Mouse (Mus musculus) midbrain, embryonic 10.5 days (tissue): ENCODE data around the gene Slc1a3. TPM values are rescaled to one million over a fixed set of nuclear protein-coding genes. Genes with fewer than 3 reads are reported as not detected.
"Not testable (repeated sequence)": the region's sequence is repeated elsewhere in the genome, so short reads cannot be mapped to it uniquely, and the experiment has no call there.

Source experiments
- DNase-seq: peaks from one replicate; pipeline ENCODE4 v3.0.0-alpha.2; 2017; ENCODE audit warnings: low spot score
- H3K27ac ChIP-seq: fragments of 300-500 bp; sonication (generic); replicated peaks from 2 replicates; pipeline ENCODE4 v1.5.1; 2016; ENCODE audit warnings: mild to moderate bottlenecking
- H3K27me3 ChIP-seq: fragments of 300-500 bp; sonication (generic); 2 replicates; pipeline ENCODE4 v1.6.1; 2016; ENCODE audit warnings: low read depth, mild to moderate bottlenecking; ENCODE audit not compliant: poor library complexity, severe bottlenecking
- H3K36me3 ChIP-seq: fragments of 300-500 bp; sonication (generic); 2 replicates; pipeline ENCODE4 v1.6.1; 2016; ENCODE audit warnings: mild to moderate bottlenecking, moderate library complexity
- H3K4me1 ChIP-seq: fragments of 300-500 bp; sonication (generic); 2 replicates; pipeline ENCODE4 v1.6.1; 2016
- H3K4me3 ChIP-seq: fragments of 300-500 bp; sonication (generic); 2 replicates; pipeline ENCODE4 v1.5.1; 2016; ENCODE audit warnings: mild to moderate bottlenecking, moderate library complexity
- H3K9me3 ChIP-seq: fragments of 300-500 bp; sonication (generic); replicated peaks from 2 replicates; pipeline ENCODE4 v1.6.1; 2016; ENCODE audit warnings: mild to moderate bottlenecking
- WGBS: fragments of 180-500 bp; shearing (Covaris S2); methylation state at CpG from one replicate; pipeline ENCODE4 v1.1.7; 2016; 5-methylcytosine and 5-hydroxymethylcytosine counted together
- polyA plus RNA-seq: library from polyadenylated mRNA; unstranded; fragments of >200 nt; fragmentation: Nextera tagmentation; extraction: Ambion mirVana; gene quantifications from 2 replicates; pipeline ENCODE4 v1.2.1, GENCODE M21; 2016

Gene Slc1a3
- polyA plus RNA-seq, 1 experiment from 2014 or later = 23.5 TPM

DNA sequence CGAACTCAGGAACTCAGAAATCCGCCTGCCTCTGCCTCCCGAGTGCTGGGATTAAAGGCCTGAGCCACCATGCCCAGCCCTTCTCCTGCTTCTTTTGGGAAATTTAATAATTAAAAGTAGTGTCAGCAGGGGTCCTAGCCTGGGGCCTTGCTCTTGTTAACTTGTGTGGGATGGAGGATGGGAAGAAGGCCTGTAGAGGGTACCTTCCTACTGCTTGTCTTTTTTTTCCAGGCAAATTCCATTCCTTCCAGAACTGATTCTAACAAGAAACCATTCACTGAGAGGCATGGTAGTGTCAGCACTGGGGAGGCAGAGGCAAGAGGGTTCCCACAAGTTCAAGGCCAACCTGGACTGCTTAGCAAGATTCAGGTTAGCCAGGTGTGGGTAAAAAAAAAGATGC lies 11.2 kb upstream of the Slc1a3 start:
- Histone ChIP-seq H3K4me1 (peaks cover 6% of the 10 kb centered on the region; the same call in 1 of the 2 replicates), H3K27ac (no peak overlapping the region), H3K4me3 (no peak overlapping the region), H3K36me3 (no peaks in the 10 kb centered on the region), H3K27me3 (no peaks in the 10 kb centered on the region), H3K9me3 (no peaks in the 10 kb centered on the region)
- DNase-seq = no peak
- 94% methylated on average over 3 of the region's 3 CpGs for WGBS

DNA sequence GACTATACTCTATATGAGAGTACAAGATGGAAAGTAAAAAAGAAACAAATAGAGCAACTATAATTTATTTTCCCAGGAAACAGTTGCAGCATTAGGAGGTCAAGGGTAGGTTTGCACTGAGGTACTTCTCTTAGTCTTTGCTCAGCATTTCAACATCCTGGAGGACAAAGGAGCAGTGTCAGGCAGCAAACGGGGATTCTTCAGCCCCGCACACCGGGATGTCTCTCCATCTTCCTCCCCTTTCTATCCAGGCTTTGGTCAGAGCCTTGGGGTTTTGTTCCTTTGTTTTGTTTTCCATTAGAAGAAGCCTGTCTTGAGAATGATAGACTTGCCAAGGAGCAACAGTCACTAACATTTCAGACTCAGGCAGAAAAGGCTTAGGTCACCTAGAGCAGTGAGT lies 10.4 kb upstream of the Slc1a3 start:
- Histone ChIP-seq H3K27ac (no peak overlapping the region), H3K36me3 (no peaks in the 10 kb centered on the region), H3K27me3 (no peaks in the 10 kb centered on the region), H3K9me3 (no peaks in the 10 kb centered on the region), H3K4me3 (no peak overlapping the region), H3K4me1 (peaks cover 13% of the 10 kb centered on the region)
- DNase-seq = no peak
- WGBS = 30% methylated on average over 3 of the region's 3 CpGs

DNA sequence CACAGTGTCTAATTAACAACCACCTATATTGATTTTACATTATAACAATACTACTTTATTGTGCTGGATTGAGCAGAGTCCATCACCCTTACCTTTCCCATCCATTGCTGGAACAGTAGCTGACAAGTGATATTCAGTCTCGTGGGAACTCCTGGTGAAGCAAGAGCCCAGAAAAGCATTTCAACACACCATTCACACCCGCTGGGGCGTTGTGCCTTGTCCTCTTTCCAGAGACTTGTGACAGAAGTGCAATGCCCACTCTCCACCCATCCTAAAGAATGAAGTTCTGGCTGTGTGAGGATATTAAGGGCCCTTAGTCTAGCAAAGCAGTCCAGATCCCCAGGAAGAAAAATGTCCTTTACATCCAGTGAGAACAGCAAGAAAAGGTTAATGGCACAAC lies 7.9 kb upstream of the Slc1a3 start:
- Histone ChIP-seq H3K4me1 (peaks cover 14% of the 10 kb centered on the region), H3K27ac (no peak overlapping the region), H3K9me3 (no peaks in the 10 kb centered on the region), H3K27me3 (no peaks in the 10 kb centered on the region), H3K36me3 (no peaks in the 10 kb centered on the region), H3K4me3 (no peak overlapping the region)
- WGBS = 81% methylated on average over 3 of the region's 3 CpGs
- no peak for DNase-seq

DNA sequence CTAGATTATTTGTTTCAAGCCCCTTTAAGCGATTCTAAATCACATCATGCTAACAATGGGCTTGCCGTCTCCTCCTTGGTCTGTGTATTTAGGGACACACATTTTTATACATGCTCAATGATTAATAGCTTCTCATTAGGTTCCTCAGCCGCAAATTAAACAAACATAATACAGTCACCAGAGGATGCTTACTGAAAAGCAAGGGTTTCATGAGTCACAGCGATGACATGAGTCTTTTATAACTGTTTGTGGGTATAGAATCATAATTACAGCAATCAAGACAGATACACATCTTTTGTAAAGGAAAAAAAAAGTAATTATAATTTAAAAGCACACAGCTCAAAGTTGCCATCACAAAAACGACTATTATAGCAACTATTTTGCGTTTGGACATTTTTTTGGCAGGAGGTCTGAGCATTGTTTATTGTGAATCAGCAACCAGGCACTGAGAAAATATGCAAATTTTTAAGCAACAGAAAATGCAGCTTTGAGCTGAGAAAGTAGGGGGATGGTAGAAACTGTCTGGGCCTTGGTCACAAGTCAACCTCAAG lies 6.5 kb upstream of the Slc1a3 start:
- no peak for DNase-seq
- Histone ChIP-seq H3K9me3 (no peaks in the 10 kb centered on the region), H3K27me3 (peaks cover 8% of the 10 kb centered on the region; the same call in 1 of the 2 replicates), H3K4me1 (peaks cover 14% of the 10 kb centered on the region), H3K27ac (no peak overlapping the region), H3K36me3 (no peaks in the 10 kb centered on the region), H3K4me3 (no peak overlapping the region)
- WGBS = 54% methylated on average over 6 of the region's 6 CpGs

DNA sequence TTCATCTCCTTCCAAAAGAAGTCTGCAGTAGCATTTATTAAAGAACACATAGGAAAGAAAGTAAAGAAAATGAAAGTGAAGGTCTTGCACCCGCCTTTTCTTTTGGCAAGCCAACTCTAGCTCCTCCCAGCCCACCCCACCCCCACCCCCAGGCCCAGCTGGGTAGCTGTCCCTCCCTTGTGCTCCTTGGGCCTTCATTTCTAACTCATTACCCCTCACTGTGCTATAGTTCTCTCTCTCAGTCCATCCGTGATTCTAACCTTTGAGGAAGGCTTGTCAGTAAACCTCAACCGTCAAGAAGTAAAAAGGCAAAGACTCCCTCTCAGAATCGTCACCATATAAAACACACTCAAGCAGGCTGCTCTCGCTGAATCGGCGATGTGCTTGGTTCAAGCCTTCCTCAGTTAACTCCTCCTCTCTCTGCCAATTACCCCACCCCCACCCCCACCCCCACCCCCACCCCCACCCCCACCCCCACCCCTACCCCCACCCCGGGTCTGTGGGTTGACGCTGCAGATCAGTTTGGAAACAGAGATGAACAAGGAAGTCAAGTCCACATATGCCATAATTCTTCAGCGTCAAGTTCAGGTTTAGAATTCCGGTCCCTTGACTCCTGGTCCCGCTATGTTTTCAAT lies 5.9 kb upstream of the Slc1a3 start:
- Histone ChIP-seq H3K36me3 (no peaks in the 10 kb centered on the region), H3K9me3 (no peaks in the 10 kb centered on the region), H3K27me3 (peaks cover 14% of the 10 kb centered on the region), H3K4me3 (peak overlapping the region; percentile 27; the same call in 1 of the 2 replicates), H3K4me1 (peaks cover 14% of the 10 kb centered on the region), H3K27ac (peak overlapping the region; percentile 46; the same call in 1 of the 2 replicates)
- WGBS = 18% methylated on average over 12 of the region's 12 CpGs
- DNase-seq = no peak

DNA sequence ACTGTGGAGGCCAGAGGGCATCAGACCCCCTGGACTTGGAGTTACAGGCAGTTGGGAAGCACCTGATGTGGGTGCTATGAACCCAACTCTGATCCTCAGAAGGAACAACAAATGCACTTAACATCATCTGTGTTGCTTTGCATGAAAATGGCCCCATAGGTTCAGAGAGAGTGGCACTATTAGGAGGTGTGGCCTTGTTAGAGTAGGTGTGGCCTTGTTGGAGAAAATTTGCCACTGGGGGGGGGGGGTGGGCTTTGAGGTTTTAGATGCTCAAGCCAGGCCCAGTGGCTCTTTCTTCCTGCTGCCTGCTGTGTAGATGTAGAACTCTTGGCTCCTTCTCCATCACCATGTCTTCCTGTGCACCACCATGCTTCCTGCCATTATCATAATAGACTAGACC lies 5.1 kb upstream of the Slc1a3 start:
- H3K4me3 ChIP-seq = no peak overlapping the region
- H3K4me1 ChIP-seq = peaks cover 17% of the 10 kb centered on the region
- no peak overlapping the region for H3K27ac ChIP-seq
- H3K9me3 ChIP-seq = no peaks in the 10 kb centered on the region
- H3K27me3 ChIP-seq = peaks cover 22% of the 10 kb centered on the region
- no peak for DNase-seq
- H3K36me3 ChIP-seq = no peaks in the 10 kb centered on the region

DNA sequence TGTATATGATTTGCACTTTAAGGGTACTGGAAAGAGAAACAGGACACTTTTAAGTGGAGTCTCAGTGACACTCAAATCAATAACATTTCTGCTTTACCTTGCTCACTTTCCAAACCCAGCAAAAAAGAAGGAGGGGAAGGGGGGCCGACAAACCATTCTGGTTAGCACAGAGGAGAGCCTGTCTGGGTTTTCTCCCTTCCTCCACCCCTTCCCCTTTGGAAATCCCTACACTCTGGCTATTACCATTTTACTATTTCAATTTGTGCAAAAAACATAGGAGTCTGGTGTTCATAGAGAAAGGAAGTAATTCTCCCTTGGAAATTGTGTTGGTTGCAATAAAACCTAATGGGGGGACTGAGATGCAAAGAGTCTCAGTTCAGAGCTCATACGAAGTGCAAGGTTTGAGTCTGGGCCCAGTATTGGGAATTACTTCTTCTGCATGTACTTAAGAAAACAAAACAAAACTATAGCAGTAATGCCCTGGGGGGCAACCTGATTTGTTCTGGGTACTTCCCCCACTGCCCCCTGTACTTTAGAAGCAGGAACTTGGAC lies 1.9 kb upstream of the Slc1a3 start:
- Histone ChIP-seq H3K4me1 (peaks cover 29% of the 10 kb centered on the region), H3K27me3 (peaks cover 39% of the 10 kb centered on the region), H3K27ac (no peak overlapping the region), H3K4me3 (no peak overlapping the region), H3K9me3 (no peaks in the 10 kb centered on the region), H3K36me3 (no peaks in the 10 kb centered on the region; the same call in 1 of the 2 replicates)
- WGBS = 79% methylated on average over 2 of the region's 2 CpGs
- DNase-seq = no peak

DNA sequence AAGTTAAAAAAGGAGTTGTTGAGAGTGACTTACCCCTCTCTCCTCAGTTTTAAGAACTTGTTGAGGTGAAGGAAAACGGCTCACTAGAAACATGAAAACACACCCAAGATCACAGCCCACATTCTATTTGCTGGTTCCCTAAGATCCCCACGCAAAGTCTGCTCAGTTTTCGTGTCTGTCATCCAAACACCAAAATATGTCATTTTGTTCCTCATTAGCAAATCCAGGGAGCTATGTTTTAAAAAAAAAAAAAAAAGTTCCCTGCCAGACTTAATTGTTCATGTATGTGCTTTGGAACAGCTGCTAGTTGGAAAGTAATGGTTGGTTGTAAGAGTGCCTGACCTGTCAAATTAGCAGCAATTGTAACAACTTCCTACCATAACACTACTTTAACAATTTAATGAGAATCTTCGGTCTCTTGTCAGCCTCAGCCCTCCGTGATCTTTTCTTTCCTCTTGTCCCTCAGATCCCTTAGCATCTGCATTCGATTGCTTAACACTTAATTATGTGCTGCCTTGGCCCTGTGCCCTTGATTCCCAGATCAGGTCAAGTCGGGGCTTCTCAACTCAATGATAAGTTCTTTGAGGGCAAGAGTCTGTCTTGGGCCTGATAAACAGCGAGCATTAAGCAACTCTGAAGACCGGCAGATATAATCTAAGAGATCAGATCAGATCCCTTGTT lies 1.2 kb upstream of the Slc1a3 start:
- DNase-seq = no peak
- Histone ChIP-seq H3K4me3 (no peak overlapping the region), H3K9me3 (no peaks in the 10 kb centered on the region), H3K36me3 (peaks cover under 1% of the 10 kb centered on the region; the same call in 1 of the 2 replicates), H3K4me1 (peaks cover 23% of the 10 kb centered on the region), H3K27ac (no peak overlapping the region), H3K27me3 (peaks cover 39% of the 10 kb centered on the region)
- WGBS = 78% methylated on average over 9 of the region's 9 CpGs

DNA sequence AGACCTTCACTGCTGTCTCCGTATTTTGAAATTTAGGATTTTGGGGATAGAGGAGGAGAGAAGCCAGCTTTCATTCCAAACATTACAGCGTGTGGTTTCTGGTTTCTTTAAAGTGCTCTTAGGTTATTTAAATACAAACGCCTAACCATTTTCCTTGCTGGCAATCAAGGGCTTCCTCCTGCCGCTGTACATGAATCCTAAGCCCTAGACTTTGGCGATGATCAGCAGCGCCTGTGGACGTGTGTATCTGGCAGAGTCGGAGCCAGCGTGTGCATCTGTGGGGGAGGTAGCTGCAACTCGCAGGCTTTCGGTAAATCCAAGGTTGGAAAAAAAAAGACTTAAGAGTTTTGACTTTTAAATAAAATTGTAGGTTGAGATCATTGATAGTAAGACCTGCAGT lies 986 bp downstream of the Slc1a3 start:
- Histone ChIP-seq H3K27ac (peak overlapping the region; percentile 83; the same call in 1 of the 2 replicates), H3K36me3 (peaks cover 4% of the 10 kb centered on the region; the same call in 1 of the 2 replicates)
- DNase-seq = peak; percentile 33

DNA sequence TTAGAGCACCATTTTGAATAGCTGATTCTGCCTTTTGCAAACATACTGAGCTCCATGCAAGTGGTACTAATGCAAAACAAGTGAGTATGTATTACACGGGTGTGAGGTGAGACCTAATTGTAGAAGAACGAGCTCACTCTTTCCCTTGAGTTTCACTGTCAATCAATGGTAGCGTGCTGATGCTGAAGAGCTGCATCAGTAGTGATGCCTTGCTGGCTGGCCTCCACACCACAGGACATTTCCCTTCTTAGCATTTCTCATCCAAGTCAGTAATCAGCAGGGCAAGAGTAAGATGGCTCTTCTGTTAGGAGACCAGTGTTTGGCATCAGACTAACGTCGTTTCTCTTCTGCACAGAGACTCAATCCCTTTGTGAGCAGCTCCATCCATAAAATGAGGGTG lies 4.0 kb downstream of the Slc1a3 start:
- no peak for DNase-seq
- H3K36me3 ChIP-seq = peaks cover 4% of the 10 kb centered on the region; the same call in 1 of the 2 replicates
- peaks cover 15% of the 10 kb centered on the region for H3K4me1 ChIP-seq
- peaks cover 26% of the 10 kb centered on the region for H3K27me3 ChIP-seq
- WGBS = 96% methylated on average over 5 of the region's 5 CpGs
- H3K9me3 ChIP-seq = no peaks in the 10 kb centered on the region
- H3K27ac ChIP-seq = no peak overlapping the region
- no peak overlapping the region for H3K4me3 ChIP-seq

More for the DNA sequence above, 986 bp downstream of the Slc1a3 start:
- Histone ChIP-seq H3K9me3 (no peaks in the 10 kb centered on the region), H3K4me3 (peak overlapping the region; percentile 74), H3K4me1 (peaks cover 15% of the 10 kb centered on the region), H3K27me3 (peaks cover 39% of the 10 kb centered on the region)
- WGBS = 5% methylated on average over 11 of the region's 11 CpGs

DNA sequence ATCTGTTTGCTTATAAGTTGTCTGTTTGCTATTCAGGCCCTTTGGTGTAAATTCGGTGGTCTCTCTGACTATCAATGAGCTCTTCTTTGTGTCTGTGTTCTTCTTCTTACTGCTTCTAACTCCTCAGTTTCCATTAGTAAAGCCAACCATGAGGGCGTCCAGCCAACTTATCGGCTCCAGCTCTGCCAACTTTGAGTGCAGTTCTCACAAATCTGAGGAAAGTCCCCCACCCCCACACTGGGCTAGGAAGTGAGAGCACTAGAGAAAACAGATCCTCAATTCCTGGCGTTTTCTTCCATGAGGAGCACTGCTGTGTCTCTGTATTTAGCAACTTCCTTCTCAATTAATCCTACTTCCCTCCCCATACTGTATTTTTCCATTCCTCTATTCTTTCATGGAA lies 4.4 kb downstream of the Slc1a3 start:
- Histone ChIP-seq H3K4me3 (no peak overlapping the region), H3K27ac (no peak overlapping the region), H3K27me3 (peaks cover 22% of the 10 kb centered on the region), H3K36me3 (peaks cover 4% of the 10 kb centered on the region; the same call in 1 of the 2 replicates), H3K4me1 (peaks cover 15% of the 10 kb centered on the region), H3K9me3 (no peaks in the 10 kb centered on the region)
- WGBS = 79% methylated on average over 4 of the region's 4 CpGs
- DNase-seq = no peak

DNA sequence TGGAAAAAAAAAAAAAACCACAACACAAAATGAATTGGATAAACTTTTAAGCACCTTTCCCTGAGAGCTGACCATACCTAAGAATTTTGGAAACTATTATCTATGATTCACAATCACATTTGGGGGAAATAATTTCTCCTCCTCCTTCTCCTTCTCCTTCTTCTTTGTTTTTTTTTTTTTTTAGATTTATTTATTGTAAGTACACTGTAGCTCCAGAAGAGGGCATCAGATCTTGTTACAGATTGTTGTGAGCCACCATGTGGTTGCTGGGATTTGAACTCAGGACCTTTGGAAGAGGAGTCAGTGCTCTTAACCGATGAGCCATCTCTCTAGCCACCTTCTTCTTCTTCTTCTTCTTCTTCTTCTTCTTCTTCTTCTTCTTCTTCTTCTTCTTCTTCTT lies 5.0 kb downstream of the Slc1a3 start:
- H3K36me3 ChIP-seq, DNase-seq: not testable (repeated sequence)
- 89% methylated on average over 1 of the region's 1 CpGs for WGBS

DNA sequence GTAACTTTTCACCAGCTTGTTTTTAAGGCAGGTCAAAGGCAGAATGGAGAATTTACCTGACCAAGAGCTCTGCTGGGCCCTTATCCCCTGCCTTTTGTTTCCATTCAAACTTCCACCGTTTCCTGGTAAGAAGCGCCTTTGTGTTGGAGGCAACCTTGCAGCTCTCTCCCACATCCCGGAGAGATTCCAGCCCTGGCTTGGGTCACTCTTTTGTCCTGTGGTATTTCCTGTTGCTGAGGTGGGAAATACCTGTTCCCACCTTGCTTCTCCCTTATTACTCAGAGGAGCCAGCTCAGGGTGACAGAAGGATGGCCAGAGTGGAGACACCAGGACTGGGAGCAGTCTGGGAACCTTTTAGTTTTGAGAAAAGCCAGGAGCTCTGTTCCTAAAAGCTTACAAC lies 12.6 kb downstream of the Slc1a3 start:
- Histone ChIP-seq H3K27me3 (no peaks in the 10 kb centered on the region), H3K27ac (no peak overlapping the region), H3K4me3 (no peak overlapping the region), H3K9me3 (no peaks in the 10 kb centered on the region), H3K4me1 (peaks cover 6% of the 10 kb centered on the region; the same call in 1 of the 2 replicates), H3K36me3 (no peaks in the 10 kb centered on the region)
- DNase-seq = no peak
- 45% methylated on average over 3 of the region's 3 CpGs for WGBS

More for the DNA sequence above, 5.0 kb downstream of the Slc1a3 start:
- peaks cover 17% of the 10 kb centered on the region for H3K27me3 ChIP-seq
- H3K4me3 ChIP-seq, H3K27ac ChIP-seq, H3K9me3 ChIP-seq: not testable (repeated sequence)
- peaks cover 10% of the 10 kb centered on the region for H3K4me1 ChIP-seq
